Mouse (Mus musculus): ENCODE measurements around the gene Nhlrc4. TPM values are rescaled to one million over a fixed set of nuclear protein-coding genes. Genes with fewer than 3 reads are reported as not detected.

Gene Nhlrc4
- polyA plus RNA-seq, 1 experiment from 2014 or later: not detected

DNA sequence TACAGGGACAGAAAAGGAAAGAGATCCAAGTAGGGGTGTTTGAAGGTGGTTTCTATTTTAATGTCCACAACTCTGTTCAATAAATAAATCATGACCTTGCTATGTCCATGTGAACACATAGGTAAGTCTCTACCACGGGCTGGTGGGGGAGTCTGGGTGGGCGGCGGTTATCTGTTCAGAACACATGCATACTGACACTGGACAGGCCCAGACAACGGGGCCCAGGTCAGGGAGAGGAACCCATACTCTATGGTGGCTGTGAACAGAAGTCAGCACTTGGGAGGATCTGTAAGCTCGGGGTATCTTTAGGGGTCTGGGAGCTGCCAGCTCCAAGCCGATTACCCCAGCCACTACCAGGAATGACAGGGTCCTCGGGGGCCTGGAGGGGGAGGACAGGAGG, 1.6 kb upstream of the Nhlrc4 start:
- DNase-seq (ENCODE audit: low spot score) (no peak), ATAC-seq (ENCODE audit: low FRiP score, low TSS enrichment) (no peak)
- H3K4me1 ChIP-seq (replicated peaks; ENCODE audit: control insufficient read depth, insufficient read depth): no peaks in the 10 kb centered on the region
- H3K9me3 ChIP-seq (ENCODE audit: control insufficient read depth, low read length): no peaks in the 10 kb centered on the region
- no peak for TF ChIP-seq CTCF (IDR thresholded peaks at IDR 0.05; ENCODE audit: low read depth)
- no peak for TF ChIP-seq EP300 (optimal IDR thresholded peaks at IDR 0.05)
- no peaks in the 10 kb centered on the region for H3K27me3 ChIP-seq (ENCODE audit: control insufficient read depth, insufficient read depth, low read length)
- no peak overlapping the region for H3K9ac ChIP-seq (ENCODE audit: low read length)
- H3K36me3 ChIP-seq (ENCODE audit: control insufficient read depth, insufficient read depth, low read length): no peaks in the 10 kb centered on the region
- 60% methylated on average over 7 of the region's 7 CpGs for WGBS
- H3K4me2 ChIP-seq (replicated peaks; ENCODE audit: low read depth): no peak overlapping the region
- no peak overlapping the region for H3K4me3 ChIP-seq (ENCODE audit: low read depth, low read length)
- H3K27ac ChIP-seq (replicated peaks): no peak overlapping the region

GRCm38 (mm10) chr17:25945517-25946155, 875 bp upstream of the Nhlrc4 start:
- Histone ChIP-seq H3K4me2 (replicated peaks; ENCODE audit: low read depth) (no peak overlapping the region), H3K27me3 (ENCODE audit: control insufficient read depth, insufficient read depth, low read length) (no peaks in the 10 kb centered on the region), H3K36me3 (ENCODE audit: control insufficient read depth, insufficient read depth, low read length) (no peaks in the 10 kb centered on the region), H3K9ac (ENCODE audit: low read length) (no peak overlapping the region), H3K4me1 (replicated peaks; ENCODE audit: control insufficient read depth, insufficient read depth) (no peaks in the 10 kb centered on the region), H3K4me3 (ENCODE audit: low read depth, low read length) (no peak overlapping the region), H3K27ac (replicated peaks) (no peak overlapping the region), H3K9me3 (ENCODE audit: control insufficient read depth, low read length) (no peaks in the 10 kb centered on the region)
- 72% methylated on average over 9 of the region's 9 CpGs for WGBS
- no peak for TF ChIP-seq CTCF (IDR thresholded peaks at IDR 0.05; ENCODE audit: low read depth)
- ATAC-seq (ENCODE audit: low FRiP score, low TSS enrichment): no peak
- no peak for DNase-seq (ENCODE audit: low spot score)

DNA sequence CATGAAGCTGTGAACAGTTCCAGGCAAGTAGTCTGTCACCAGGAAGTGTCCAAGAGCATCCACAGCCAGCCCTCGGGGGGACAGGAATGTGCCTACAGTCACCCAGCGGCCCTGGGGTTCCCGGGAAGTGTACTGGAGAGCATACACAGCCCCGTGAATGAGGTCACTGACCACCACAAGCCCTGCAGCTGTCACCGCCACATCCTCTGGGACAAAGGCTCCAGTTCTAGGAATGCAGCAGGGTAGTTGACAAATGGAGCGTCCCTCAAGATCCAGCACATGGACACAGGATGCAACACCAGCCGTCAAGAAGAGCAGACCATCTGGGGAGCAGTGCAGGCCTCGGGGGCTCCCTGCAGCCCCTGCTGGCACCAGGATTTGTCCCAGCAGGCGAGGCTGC, 992 bp downstream of the Nhlrc4 start:
- Histone ChIP-seq H3K36me3 (ENCODE audit: control insufficient read depth, insufficient read depth, low read length) (no peaks in the 10 kb centered on the region), H3K9me3 (ENCODE audit: control insufficient read depth, low read length) (no peaks in the 10 kb centered on the region), H3K4me3 (ENCODE audit: low read depth, low read length) (no peak overlapping the region), H3K4me2 (replicated peaks; ENCODE audit: low read depth) (no peak overlapping the region), H3K27ac (replicated peaks) (no peak overlapping the region), H3K9ac (ENCODE audit: low read length) (no peak overlapping the region), H3K27me3 (ENCODE audit: control insufficient read depth, insufficient read depth, low read length) (no peaks in the 10 kb centered on the region), H3K4me1 (replicated peaks; ENCODE audit: control insufficient read depth, insufficient read depth) (no peaks in the 10 kb centered on the region)
- WGBS: 67% methylated on average over 9 of the region's 9 CpGs
- ATAC-seq (ENCODE audit: low FRiP score, low TSS enrichment) (no peak), DNase-seq (ENCODE audit: low spot score) (no peak)
- TF ChIP-seq CTCF (IDR thresholded peaks at IDR 0.05; ENCODE audit: low read depth) (no peak), EP300 (optimal IDR thresholded peaks at IDR 0.05) (no peak)

DNA sequence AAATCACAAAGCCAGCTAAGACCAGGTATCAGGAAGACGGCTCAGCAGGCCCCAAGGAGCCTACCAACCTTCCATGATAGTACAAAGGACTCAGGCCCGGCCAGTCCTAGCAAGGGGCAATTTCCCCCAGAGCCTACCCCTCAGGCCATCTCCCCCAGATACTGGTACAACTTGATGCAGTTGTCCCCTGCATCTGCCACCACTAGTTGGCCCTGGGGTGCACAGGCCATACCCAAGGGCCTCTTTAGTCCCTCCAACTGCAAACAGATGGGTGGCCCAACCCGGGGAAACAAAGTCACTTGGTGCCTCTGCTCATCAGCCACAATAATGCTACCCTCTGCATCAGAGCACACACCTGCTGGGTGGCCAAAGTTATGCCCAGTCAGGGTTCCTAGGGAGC, 1.5 kb downstream of the Nhlrc4 start:
- Histone ChIP-seq H3K4me3 (ENCODE audit: low read depth, low read length) (no peak overlapping the region), H3K4me1 (replicated peaks; ENCODE audit: control insufficient read depth, insufficient read depth) (no peaks in the 10 kb centered on the region), H3K9me3 (ENCODE audit: control insufficient read depth, low read length) (no peaks in the 10 kb centered on the region), H3K9ac (ENCODE audit: low read length) (no peak overlapping the region), H3K36me3 (ENCODE audit: control insufficient read depth, insufficient read depth, low read length) (no peaks in the 10 kb centered on the region), H3K27me3 (ENCODE audit: control insufficient read depth, insufficient read depth, low read length) (no peaks in the 10 kb centered on the region), H3K4me2 (replicated peaks; ENCODE audit: low read depth) (no peak overlapping the region), H3K27ac (replicated peaks) (no peak overlapping the region)
- TF ChIP-seq EP300 (optimal IDR thresholded peaks at IDR 0.05): no peak
- no peak for TF ChIP-seq CTCF (IDR thresholded peaks at IDR 0.05; ENCODE audit: low read depth)
- ATAC-seq (ENCODE audit: low FRiP score, low TSS enrichment): no peak
- 70% methylated on average over 3 of the region's 3 CpGs for WGBS
- DNase-seq (ENCODE audit: low spot score): no peak

GRCm38 (mm10) chr17:25942597-25943151, 2.1 kb downstream of the Nhlrc4 start:
- H3K4me2 ChIP-seq (replicated peaks; ENCODE audit: low read depth): no peak overlapping the region
- no peak overlapping the region for H3K4me3 ChIP-seq (ENCODE audit: low read depth, low read length)
- H3K4me1 ChIP-seq (replicated peaks; ENCODE audit: control insufficient read depth, insufficient read depth): no peaks in the 10 kb centered on the region
- ATAC-seq (ENCODE audit: low FRiP score, low TSS enrichment): peak; percentile 35; the same call in 1 of the 2 replicates
- H3K27me3 ChIP-seq (ENCODE audit: control insufficient read depth, insufficient read depth, low read length): no peaks in the 10 kb centered on the region
- H3K27ac ChIP-seq (replicated peaks): no peak overlapping the region
- no peaks in the 10 kb centered on the region for H3K36me3 ChIP-seq (ENCODE audit: control insufficient read depth, insufficient read depth, low read length)
- TF ChIP-seq EP300 (optimal IDR thresholded peaks at IDR 0.05) (no peak), CTCF (IDR thresholded peaks at IDR 0.05; ENCODE audit: low read depth) (no peak)
- 74% methylated on average over 2 of the region's 2 CpGs for WGBS
- no peaks in the 10 kb centered on the region for H3K9me3 ChIP-seq (ENCODE audit: control insufficient read depth, low read length)
- no peak overlapping the region for H3K9ac ChIP-seq (ENCODE audit: low read length)
- DNase-seq (ENCODE audit: low spot score): no peak

DNA sequence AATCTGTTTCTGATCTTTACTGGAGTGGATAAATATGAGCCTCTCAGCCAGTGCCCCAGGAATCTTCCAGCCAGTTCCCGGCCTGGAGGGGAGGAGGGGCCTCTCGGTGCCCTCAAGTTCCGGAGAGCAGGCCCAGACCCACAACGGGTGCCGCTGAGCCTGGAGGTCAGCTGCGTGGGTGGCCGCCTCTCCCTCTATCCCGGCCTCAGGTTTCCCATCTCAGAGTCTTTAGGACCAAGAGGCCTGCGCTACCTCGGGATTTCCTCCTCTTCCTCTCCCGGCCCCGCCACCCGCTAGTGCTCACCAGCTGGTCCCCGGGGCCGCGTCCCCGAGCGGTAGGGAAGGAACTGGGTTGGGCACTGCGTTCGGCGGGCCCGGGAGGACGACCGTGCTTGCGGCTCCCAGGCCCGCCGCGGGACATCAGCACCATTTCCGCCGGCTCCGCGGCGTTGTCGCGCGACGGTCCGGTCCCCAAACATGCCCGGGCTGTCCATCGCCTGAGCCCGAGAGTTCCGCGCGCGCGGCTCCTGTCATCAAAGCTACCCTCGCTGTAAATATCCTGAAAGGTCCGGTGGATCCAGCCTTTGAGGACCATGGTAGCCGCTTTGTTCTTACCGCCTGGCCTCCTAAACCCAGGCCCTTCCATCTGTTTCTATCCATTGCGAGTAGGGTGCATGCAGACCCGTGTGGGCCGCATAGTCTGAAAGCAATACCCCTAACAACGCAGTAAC, 3.1 kb downstream of the Nhlrc4 start:
- Histone ChIP-seq H3K4me3 (ENCODE audit: low read depth, low read length) (peak overlapping the region; percentile 84), H3K4me1 (replicated peaks; ENCODE audit: control insufficient read depth, insufficient read depth) (no peaks in the 10 kb centered on the region), H3K27me3 (ENCODE audit: control insufficient read depth, insufficient read depth, low read length) (no peaks in the 10 kb centered on the region), H3K36me3 (ENCODE audit: control insufficient read depth, insufficient read depth, low read length) (peaks cover 5% of the 10 kb centered on the region), H3K4me2 (replicated peaks; ENCODE audit: low read depth) (peak overlapping the region; percentile 78), H3K27ac (replicated peaks) (peak overlapping the region; percentile 93), H3K9me3 (ENCODE audit: control insufficient read depth, low read length) (no peaks in the 10 kb centered on the region), H3K9ac (ENCODE audit: low read length) (peak overlapping the region; percentile 96)
- DNase-seq (ENCODE audit: low spot score) (peak; percentile 82), ATAC-seq (ENCODE audit: low FRiP score, low TSS enrichment) (peak; percentile 73)
- WGBS: 3% methylated on average over 46 of the region's 54 CpGs
- TF ChIP-seq EP300 (optimal IDR thresholded peaks at IDR 0.05) (no peak), CTCF (IDR thresholded peaks at IDR 0.05; ENCODE audit: low read depth) (no peak)

Measured in stomach, postnatal 0 days (tissue).